Mouse (Mus musculus) thymus, adult 2 months (tissue): Measurements from ENCODE around the gene Lrrc23.

Source experiments
- CTCF ChIP-seq: fragments of 200-500 bp; IDR thresholded peaks from 2 replicates; pipeline ENCODE4 v1.5.1; 2012; ENCODE audit warnings: mild to moderate bottlenecking, control low read depth, low read length, moderate library complexity, borderline replicate concordance; ENCODE audit not compliant: control insufficient read depth, poor library complexity, insufficient read depth; ENCODE audit errors: extremely low read depth
- POLR2A ChIP-seq: fragments of 200-500 bp; IDR thresholded peaks from 2 replicates; pipeline ENCODE4 v1.6.1; 2012; ENCODE audit warnings: mild to moderate bottlenecking, low read length, control low read depth, moderate library complexity; ENCODE audit not compliant: control insufficient read depth, poor library complexity, insufficient read depth; ENCODE audit errors: extremely low read depth

- TF ChIP-seq POLR2A: no peak
- TF ChIP-seq CTCF: no peak
Observed at GRCm38 (mm10) chr6:124743647-124744046, 35.9 kb downstream of the Lrrc23 start.
